Mouse (Mus musculus): ENCODE measurements at regions not wholly inside any gene's neighbourhood (a gene's known extent, or its start where the extent isn't known, plus 50 kb on each side); places are given as distances from the start of the nearest gene placed in this dataset.

GRCm38 (mm10) chr19:25856344-25856743 is 184.1 kb downstream of the Dmrt2 start:
- TF ChIP-seq CHD2 (IDR thresholded peaks at IDR 0.05; ENCODE audit: low read depth, low read length) (no peak), MAFK (IDR thresholded peaks at IDR 0.05; ENCODE audit: insufficient read depth, low read depth, low read length) (no peak), ZNF384 (IDR thresholded peaks at IDR 0.05; ENCODE audit: low read depth, low read length) (no peak), ZC3H11A (IDR thresholded peaks at IDR 0.05; ENCODE audit: borderline replicate concordance, low read depth, low read length) (no peak)
